Mouse (Mus musculus) embryonic facial prominence, embryonic 13.5 days (tissue): ENCODE results near the gene Rnh1. TPM values are rescaled to one million over a fixed set of nuclear protein-coding genes. Genes with fewer than 3 reads are reported as not detected.
A peak's percentile ranks its signal among the peaks of the same experiment; 100 is the strongest.

Source experiments
- ATAC-seq: fragments of 200-750 bp; cut with Nextera tagmentation; 2 replicates; pipeline ENCODE4 v1.8.0; 2017; ENCODE audit warnings: low read depth; ENCODE audit not compliant: insufficient number of reproducible peaks, insufficient read depth, low FRiP score, low TSS enrichment
- H3K27ac ChIP-seq: fragments of 300-500 bp; sonication (generic); 2 replicates; pipeline ENCODE4 v1.5.1; 2015; ENCODE audit warnings: moderate library complexity, mild to moderate bottlenecking, inconsistent platforms
- H3K27me3 ChIP-seq: fragments of 300-500 bp; sonication (generic); 2 replicates; pipeline ENCODE4 v1.6.1; 2015; ENCODE audit warnings: mild to moderate bottlenecking, inconsistent platforms
- H3K36me3 ChIP-seq: fragments of 300-500 bp; sonication (generic); 2 replicates; pipeline ENCODE4 v1.6.1; 2015; ENCODE audit warnings: mild to moderate bottlenecking, inconsistent platforms
- H3K4me1 ChIP-seq: fragments of 300-500 bp; sonication (generic); 2 replicates; pipeline ENCODE4 v1.6.1; 2015; ENCODE audit warnings: inconsistent platforms
- H3K4me2 ChIP-seq: fragments of 300-500 bp; sonication (generic); 2 replicates; pipeline ENCODE4 v1.6.1; 2015; ENCODE audit warnings: moderate library complexity, mild to moderate bottlenecking, inconsistent platforms
- H3K4me3 ChIP-seq: fragments of 300-500 bp; sonication (generic); 2 replicates; pipeline ENCODE4 v1.5.1; 2015; ENCODE audit warnings: mild to moderate bottlenecking, inconsistent platforms
- H3K9ac ChIP-seq: fragments of 300-500 bp; sonication (generic); 2 replicates; pipeline ENCODE4 v1.6.1; 2015; ENCODE audit warnings: mild to moderate bottlenecking, inconsistent platforms
- H3K9me3 ChIP-seq: fragments of 300-500 bp; sonication (generic); 2 replicates; pipeline ENCODE4 v1.6.1; 2016; ENCODE audit warnings: inconsistent platforms
- WGBS: fragments of 180-500 bp; shearing (Covaris S2); methylation state at CpG from one replicate; pipeline ENCODE4 v1.1.7; 2015; ENCODE audit warnings: mixed read lengths; 5-methylcytosine and 5-hydroxymethylcytosine counted together
- polyA plus RNA-seq: library from polyadenylated mRNA; unstranded; fragments of >200 nt; fragmentation: Nextera tagmentation; extraction: Ambion mirVana; gene quantifications from 2 replicates; pipeline ENCODE4 v1.2.1, GENCODE M21; 2015

The Rnh1 gene
- polyA plus RNA-seq, 1 experiment from 2014 or later: 118 TPM

DNA sequence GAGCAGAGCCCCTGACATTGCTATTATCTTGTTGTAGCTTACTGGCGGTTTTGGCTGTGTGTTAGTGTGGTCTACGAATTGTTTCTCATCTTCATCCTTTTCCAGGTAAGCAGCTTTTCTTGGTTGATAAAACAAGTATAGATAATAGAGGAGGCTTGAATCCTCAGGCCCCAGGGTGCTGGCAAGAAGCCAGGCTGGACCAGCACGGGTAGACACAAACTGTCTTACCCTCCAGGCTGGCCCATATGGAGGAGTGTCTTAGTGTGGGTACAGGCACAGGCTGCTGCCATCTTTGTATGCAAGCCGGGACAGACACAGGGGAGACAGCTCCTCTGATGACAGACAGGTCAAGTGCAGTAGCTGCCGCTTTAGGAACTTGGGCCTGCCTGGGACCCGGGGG is 25.6 kb downstream of the Rnh1 start:
- no peaks in the 10 kb centered on the region for H3K27me3 ChIP-seq
- peaks cover 74% of the 10 kb centered on the region for H3K36me3 ChIP-seq
- no peak for ATAC-seq
- 0 out of 2 replicates have a peak, but pooled peaks cover 3% of the 10 kb centered on the region for H3K4me1 ChIP-seq
- peak overlapping the region; percentile 1; the same call in 1 of the 2 replicates for H3K27ac ChIP-seq
- H3K9ac ChIP-seq: no peak overlapping the region; the same call in 1 of the 2 replicates
- H3K4me3 ChIP-seq: no peak overlapping the region
- no peaks in the 10 kb centered on the region for H3K9me3 ChIP-seq
- 81% methylated on average over 6 of the region's 6 CpGs for WGBS
- no peak overlapping the region for H3K4me2 ChIP-seq

DNA sequence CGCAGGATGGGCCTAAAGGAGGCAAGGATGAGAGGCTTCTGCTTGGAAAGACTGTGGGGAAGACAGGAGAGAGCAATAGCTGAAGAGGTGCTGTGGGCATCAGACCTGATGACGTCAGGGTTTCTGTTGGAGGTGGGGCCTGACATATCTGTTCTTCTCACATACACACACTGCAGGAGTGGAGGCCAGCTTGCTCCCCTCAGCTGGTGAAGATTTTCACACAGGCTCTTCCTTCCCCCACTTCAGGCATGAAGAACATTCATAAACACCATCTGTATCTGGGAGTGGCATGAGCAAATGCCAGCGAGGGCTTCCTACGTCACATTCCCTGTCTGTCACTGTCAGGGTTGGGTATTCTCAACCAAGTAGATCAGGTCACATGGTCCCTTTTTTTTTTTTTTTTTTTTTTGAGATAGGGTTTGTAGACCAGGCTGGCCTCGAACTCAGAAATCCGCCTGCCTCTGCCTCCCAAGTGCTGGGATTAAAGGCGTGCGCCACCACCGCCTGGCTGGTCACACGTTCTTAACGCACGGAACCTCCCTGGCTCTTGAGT is 26.5 kb downstream of the Rnh1 start:
- ATAC-seq: no peak
- 89% methylated on average over 12 of the region's 12 CpGs for WGBS
- H3K36me3 ChIP-seq: peaks cover 66% of the 10 kb centered on the region
- no peak overlapping the region for H3K4me2 ChIP-seq
- H3K27ac ChIP-seq: no peak overlapping the region
- H3K9ac ChIP-seq: no peak overlapping the region
- H3K4me1 ChIP-seq: 0 out of 2 replicates have a peak, but pooled peaks cover 3% of the 10 kb centered on the region
- no peaks in the 10 kb centered on the region for H3K27me3 ChIP-seq
- no peaks in the 10 kb centered on the region for H3K9me3 ChIP-seq
- no peak overlapping the region for H3K4me3 ChIP-seq

DNA sequence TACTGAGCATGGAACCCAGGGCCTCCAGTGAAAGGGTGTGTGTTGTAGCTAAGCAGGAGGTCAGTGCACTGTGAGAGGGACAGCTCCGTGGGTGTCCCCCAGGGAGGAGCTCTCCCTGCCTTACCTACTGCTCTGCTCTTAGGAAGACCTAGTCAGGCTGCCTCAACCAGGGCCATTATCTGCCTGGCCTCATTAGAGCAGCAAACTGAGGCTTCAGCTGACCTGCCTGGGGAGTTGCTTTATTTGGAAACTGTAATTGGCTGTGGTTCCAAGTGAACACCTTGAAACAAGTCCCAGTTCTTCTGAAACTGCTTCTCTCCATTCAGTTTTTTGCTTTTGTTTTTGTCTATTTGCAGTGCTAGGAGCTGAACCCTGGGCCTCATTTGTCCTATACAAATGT is 27.3 kb downstream of the Rnh1 start:
- ATAC-seq: no peak
- H3K4me2 ChIP-seq: no peak overlapping the region
- 0 out of 2 replicates have a peak, but pooled peaks cover 3% of the 10 kb centered on the region for H3K4me1 ChIP-seq
- H3K36me3 ChIP-seq: peaks cover 65% of the 10 kb centered on the region
- no peak overlapping the region for H3K4me3 ChIP-seq
- 82% methylated on average over 1 of the region's 1 CpGs for WGBS
- H3K27ac ChIP-seq: no peak overlapping the region
- no peaks in the 10 kb centered on the region for H3K27me3 ChIP-seq
- H3K9me3 ChIP-seq: no peaks in the 10 kb centered on the region
- H3K9ac ChIP-seq: no peak overlapping the region

DNA sequence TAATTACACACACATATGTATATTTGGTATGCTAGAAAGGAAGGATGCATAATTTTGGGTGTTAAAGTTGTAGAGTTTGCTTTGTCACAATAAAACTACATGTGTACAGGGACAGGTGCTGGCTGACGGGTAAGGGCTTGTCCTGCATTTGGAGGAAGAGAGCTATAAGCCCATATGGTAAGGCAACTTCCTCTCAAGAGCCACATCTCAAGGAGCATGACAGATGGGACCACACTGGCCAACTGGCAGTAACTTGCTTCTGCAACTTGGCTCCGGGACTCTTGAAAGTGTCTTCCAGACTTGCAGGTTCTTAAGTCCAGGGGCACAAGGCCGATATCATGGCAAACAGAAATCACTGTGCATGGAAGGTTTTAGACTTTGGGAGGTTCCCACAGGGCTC is 28.0 kb downstream of the Rnh1 start:
- no peaks in the 10 kb centered on the region for H3K27me3 ChIP-seq
- no peak overlapping the region for H3K4me2 ChIP-seq
- no peak overlapping the region for H3K9ac ChIP-seq
- H3K4me1 ChIP-seq: 0 out of 2 replicates have a peak, but pooled peaks cover 3% of the 10 kb centered on the region
- ATAC-seq: no peak
- H3K36me3 ChIP-seq: peaks cover 70% of the 10 kb centered on the region
- H3K9me3 ChIP-seq: no peaks in the 10 kb centered on the region
- H3K27ac ChIP-seq: no peak overlapping the region
- WGBS: 87% methylated on average over 3 of the region's 3 CpGs
- H3K4me3 ChIP-seq: no peak overlapping the region

DNA sequence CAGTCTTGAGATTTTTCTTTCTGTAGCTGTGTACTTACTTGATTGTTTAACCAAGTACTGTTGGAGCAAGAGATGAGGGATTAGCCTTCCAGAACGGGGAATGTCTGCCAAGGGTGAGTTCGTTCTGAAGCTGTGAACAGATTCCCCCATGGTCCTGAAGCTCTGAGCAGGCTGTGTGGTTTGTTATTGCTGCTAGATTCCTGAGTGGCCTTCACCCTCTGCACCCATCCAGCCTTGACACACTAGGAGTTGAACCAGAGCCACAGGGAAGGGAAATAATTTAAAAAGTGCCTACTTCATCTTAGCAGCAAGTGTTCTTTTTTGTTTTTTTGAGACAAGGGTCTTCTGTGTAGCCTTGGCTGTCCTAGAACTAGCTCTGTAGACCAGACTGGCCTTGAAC is 28.8 kb downstream of the Rnh1 start:
- H3K27me3 ChIP-seq: no peaks in the 10 kb centered on the region
- H3K9me3 ChIP-seq: no peaks in the 10 kb centered on the region
- H3K36me3 ChIP-seq: peaks cover 78% of the 10 kb centered on the region
- ATAC-seq: no peak
- H3K4me3 ChIP-seq: no peak overlapping the region
- WGBS: 92% methylated on average over 2 of the region's 2 CpGs
- H3K9ac ChIP-seq: no peak overlapping the region
- no peak overlapping the region for H3K27ac ChIP-seq
- no peak overlapping the region for H3K4me2 ChIP-seq
- no peaks in the 10 kb centered on the region for H3K4me1 ChIP-seq

GRCm38 (mm10) chr7:141143112-141143511 is 29.5 kb downstream of the Rnh1 start:
- Histone ChIP-seq H3K9ac (no peak overlapping the region), H3K36me3 (peaks cover 81% of the 10 kb centered on the region), H3K4me3 (no peak overlapping the region), H3K27ac (no peak overlapping the region), H3K4me2 (no peak overlapping the region), H3K27me3 (no peaks in the 10 kb centered on the region), H3K4me1 (no peaks in the 10 kb centered on the region), H3K9me3 (no peaks in the 10 kb centered on the region)
- WGBS: 53% methylated on average over 5 of the region's 5 CpGs
- no peak for ATAC-seq

DNA sequence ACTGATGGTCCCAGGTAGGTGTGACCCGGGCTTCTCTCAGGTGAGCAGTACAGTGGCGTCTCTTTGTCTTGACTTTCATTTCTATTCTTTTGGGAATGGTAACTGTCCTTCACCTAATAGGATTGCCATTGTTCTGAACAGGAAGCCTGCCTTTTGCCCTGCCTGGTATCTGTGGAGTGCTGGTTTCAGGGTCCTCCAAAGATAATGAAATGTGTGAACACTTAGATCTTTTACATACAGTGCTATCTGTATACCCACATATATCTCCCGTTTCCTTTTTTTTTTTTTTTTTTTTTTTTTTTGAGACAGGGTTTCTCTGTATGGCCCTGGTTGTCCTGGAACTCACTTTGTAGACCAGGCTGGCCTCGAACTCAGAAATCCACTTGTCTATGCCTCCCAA is 31.3 kb downstream of the Rnh1 start:
- Histone ChIP-seq H3K27me3 (no peaks in the 10 kb centered on the region), H3K9ac (no peak overlapping the region), H3K36me3 (peaks cover 81% of the 10 kb centered on the region), H3K4me1 (no peaks in the 10 kb centered on the region), H3K27ac (no peak overlapping the region), H3K4me3 (no peak overlapping the region), H3K4me2 (no peak overlapping the region), H3K9me3 (no peaks in the 10 kb centered on the region)
- no peak for ATAC-seq
- 88% methylated on average over 4 of the region's 4 CpGs for WGBS

DNA sequence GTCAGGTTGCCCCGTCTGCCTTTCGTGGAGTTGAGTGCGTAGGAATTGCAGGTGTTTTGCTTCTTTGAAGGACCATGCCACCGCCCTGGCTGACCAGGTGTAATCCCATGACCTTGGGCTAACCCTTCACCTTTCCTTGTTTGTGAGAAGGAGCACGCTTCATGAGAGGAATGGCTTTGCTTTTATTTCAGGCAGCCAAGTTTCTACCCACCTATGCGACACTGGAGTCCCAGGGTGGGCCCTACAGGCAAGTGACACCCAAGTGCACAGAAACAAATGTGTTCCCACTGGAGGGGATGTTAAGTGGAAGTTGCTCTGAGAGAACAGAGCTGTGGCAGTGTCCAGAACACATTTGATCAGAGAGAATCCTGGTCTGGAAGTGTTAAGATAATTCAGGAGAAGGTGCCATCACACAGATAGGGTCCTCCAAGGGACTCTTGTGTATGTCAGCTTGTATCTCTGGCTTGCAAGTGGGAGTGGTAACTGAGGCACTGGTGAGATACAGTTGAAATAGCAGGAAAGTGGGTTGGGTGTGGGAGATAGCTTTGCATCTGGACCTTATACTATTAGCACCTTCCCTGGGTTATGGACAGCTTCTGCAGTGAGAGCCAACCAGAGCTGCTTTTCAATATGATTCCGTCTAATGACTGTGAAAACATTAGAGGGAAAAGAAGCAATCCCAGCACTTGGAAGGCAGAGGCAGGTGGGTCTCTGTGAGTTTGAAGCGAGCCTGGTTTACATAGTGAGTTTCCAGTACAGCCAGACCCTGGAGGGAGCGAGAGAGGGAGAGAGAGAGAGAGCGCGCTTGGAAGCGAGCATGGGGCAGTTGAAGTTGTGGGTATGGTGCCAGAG is 40.5 kb downstream of the Rnh1 start:
- H3K9me3 ChIP-seq: no peaks in the 10 kb centered on the region
- peaks cover 19% of the 10 kb centered on the region for H3K4me1 ChIP-seq
- 0 out of 2 replicates have a peak overlapping the region, but pooled peaks have one; percentile 5 for H3K27ac ChIP-seq
- H3K36me3 ChIP-seq: peaks cover 26% of the 10 kb centered on the region
- peak overlapping the region; percentile 94 for H3K4me3 ChIP-seq
- peak overlapping the region; percentile 96 for H3K9ac ChIP-seq
- H3K27me3 ChIP-seq: no peaks in the 10 kb centered on the region
- peak overlapping the region; percentile 89 for H3K4me2 ChIP-seq
- WGBS: 53% methylated on average over 12 of the region's 12 CpGs
- no peak for ATAC-seq

DNA sequence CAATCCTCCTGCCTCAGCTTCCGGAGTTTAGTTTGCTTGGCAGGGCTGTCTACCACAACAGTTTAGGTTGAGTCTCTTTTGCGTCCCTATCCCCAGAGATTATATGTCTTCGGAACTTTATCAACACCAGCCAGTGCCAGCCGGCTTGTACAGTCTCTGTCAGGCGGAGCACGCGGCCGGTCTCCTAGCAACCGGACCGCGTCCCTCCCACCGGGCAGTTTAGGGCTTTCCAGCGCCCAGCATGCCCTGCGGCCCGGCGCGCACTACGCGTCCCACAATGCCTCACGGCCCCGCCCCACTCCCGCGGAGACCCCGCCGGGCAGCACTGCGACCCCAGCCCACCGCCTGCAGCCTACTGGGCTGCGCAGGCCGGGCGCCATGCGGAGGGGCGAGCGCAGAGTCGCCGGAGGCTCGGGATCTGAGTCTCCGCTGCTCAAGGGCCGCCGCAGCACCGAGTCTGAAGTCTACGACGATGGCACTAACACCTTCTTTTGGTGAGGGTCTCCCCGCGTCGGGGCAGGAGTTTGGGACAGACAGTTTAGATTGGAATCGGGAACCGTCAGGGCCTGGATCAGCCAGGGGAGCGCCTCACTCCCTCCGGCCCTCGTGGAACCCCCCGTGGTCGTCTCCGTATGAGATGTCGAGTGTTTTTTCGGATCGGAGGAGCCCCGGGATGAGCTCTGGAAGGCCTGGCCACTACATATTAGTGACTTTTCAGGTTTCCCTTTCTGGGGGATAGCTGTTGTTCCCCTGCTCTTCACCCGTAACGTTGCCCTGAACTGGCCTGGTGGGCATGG is 41.4 kb downstream of the Rnh1 start:
- peaks cover 17% of the 10 kb centered on the region for H3K36me3 ChIP-seq
- H3K4me1 ChIP-seq: peaks cover 19% of the 10 kb centered on the region
- no peaks in the 10 kb centered on the region for H3K9me3 ChIP-seq
- peak overlapping the region; percentile 96 for H3K9ac ChIP-seq
- H3K27ac ChIP-seq: no peak overlapping the region; the same call in 1 of the 2 replicates
- no peaks in the 10 kb centered on the region for H3K27me3 ChIP-seq
- peak; percentile 96 for ATAC-seq
- H3K4me3 ChIP-seq: peak overlapping the region; percentile 94
- H3K4me2 ChIP-seq: peak overlapping the region; percentile 89
- WGBS: under 1% methylated on average over 59 of the region's 59 CpGs

DNA sequence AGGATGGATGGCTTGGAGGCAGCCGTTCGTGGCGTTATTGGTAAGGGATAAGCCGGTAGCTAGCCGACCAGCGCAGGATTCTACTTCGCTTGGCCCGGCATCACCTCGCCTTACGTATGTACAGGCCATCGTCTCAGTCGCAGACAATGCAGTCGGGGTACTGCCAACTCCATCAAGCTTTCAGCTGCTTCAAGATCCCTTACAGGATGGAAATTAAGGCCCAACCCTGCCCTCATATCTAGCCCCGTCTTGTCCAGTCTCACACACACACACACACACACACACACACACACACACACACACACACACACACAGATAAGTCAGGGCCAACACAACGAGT is 49.2 kb downstream of the Rnh1 start:
- peak overlapping the region; percentile 82 for H3K9ac ChIP-seq
- ATAC-seq: 0 out of 2 replicates have a peak, but pooled peaks have one; percentile 11
- WGBS: 2% methylated on average over 15 of the region's 15 CpGs

GRCm38 (mm10) chr7:141122689-141123516 is 49.8 kb downstream of the Rnh1 start:
- Histone ChIP-seq H3K27ac (peak overlapping the region; percentile 89), H3K4me2 (peak overlapping the region; percentile 73), H3K27me3 (no peaks in the 10 kb centered on the region; the same call in 1 of the 2 replicates), H3K9ac (peak overlapping the region; percentile 82), H3K4me1 (peaks cover 5% of the 10 kb centered on the region), H3K9me3 (no peaks in the 10 kb centered on the region), H3K36me3 (no peaks in the 10 kb centered on the region), H3K4me3 (peak overlapping the region; percentile 63)
- 2% methylated on average over 29 of the region's 29 CpGs for WGBS
- peak; percentile 94 for ATAC-seq

More for the DNA sequence above, 49.2 kb downstream of the Rnh1 start:
- peaks cover 5% of the 10 kb centered on the region for H3K4me1 ChIP-seq
- peak overlapping the region; percentile 89 for H3K27ac ChIP-seq
- H3K27me3 ChIP-seq: no peaks in the 10 kb centered on the region
- H3K36me3 ChIP-seq: no peaks in the 10 kb centered on the region
- peak overlapping the region; percentile 73 for H3K4me2 ChIP-seq
- peak overlapping the region; percentile 63 for H3K4me3 ChIP-seq
- H3K9me3 ChIP-seq: no peaks in the 10 kb centered on the region
